Mouse (Mus musculus) cortical plate, adult 2 months (tissue): ENCODE measurements around the gene Kif1a.

Source experiments
- CTCF ChIP-seq: fragments of 200-500 bp; IDR thresholded peaks from 2 replicates; pipeline ENCODE4 v1.5.1; 2011; ENCODE audit warnings: mild to moderate bottlenecking, control low read depth, low read length; ENCODE audit not compliant: insufficient read depth; ENCODE audit errors: extremely low read depth
- POLR2A ChIP-seq: fragments of 200-500 bp; IDR thresholded peaks from 2 replicates; pipeline ENCODE4 v1.6.1; 2011; ENCODE audit warnings: mild to moderate bottlenecking, low read length, control low read depth; ENCODE audit not compliant: insufficient read depth; ENCODE audit errors: extremely low read depth

DNA sequence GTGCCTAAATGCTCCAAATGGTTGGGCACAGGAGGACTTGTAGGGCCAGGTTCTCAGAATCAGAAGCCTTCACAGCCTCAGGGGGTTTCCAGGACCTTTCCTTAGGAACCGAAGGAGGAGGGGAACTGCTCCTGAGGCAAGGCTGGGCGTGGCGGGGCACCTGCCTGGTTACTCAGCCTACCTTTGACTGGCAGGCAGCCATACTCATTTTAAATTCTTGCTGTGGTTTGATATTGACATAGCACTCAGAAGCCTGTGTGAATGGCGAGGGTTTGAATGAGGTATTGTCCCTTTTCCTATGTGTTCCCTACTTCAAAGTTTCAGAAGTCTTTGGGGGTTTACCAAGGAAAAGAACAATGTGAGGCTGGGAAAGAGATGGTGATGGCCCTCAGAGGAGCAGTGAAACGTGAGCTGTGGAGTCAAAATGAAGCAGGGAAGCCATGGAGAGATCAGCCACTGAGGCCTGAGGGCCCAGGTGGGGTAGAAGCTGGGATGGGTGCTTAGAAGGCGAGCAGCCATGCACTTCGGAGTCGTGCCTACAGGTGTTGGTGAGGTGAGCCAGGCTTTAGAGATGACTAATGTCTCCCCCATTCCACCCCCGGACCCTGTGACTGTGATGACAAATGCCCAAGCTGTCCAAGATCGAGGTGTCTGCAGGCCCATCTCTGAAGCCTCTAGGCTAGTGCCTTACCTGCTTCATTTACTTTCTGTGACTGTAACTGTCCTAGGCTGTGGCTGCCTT lies 28.7 kb upstream of the Kif1a start:
- TF ChIP-seq POLR2A (no peak), CTCF (no peak)
